Mouse (Mus musculus) heart, postnatal 0 days (tissue): Measurements from ENCODE around the gene Stxbp6. TPM values are rescaled to one million over a fixed set of nuclear protein-coding genes. Genes with fewer than 3 reads are reported as not detected.

Source experiments
- ATAC-seq: fragments of 200-750 bp; cut with Nextera tagmentation; 2 replicates; pipeline ENCODE4 v1.8.0; 2017; ENCODE audit warnings: low read depth, moderate number of reproducible peaks, moderate library complexity; ENCODE audit not compliant: insufficient read depth
- DNase-seq: peaks from one replicate; pipeline ENCODE4 v3.0.0-alpha.2; 2016; ENCODE audit warnings: low spot score
- H3K27ac ChIP-seq: fragments of 300-500 bp; sonication (generic); 2 replicates; pipeline ENCODE4 v1.5.1; 2014; ENCODE audit warnings: low read depth, mild to moderate bottlenecking
- H3K27me3 ChIP-seq: fragments of 300-500 bp; sonication (generic); 2 replicates; pipeline ENCODE4 v1.6.1; 2014; ENCODE audit warnings: low read length, mixed read lengths; ENCODE audit not compliant: control insufficient read depth, insufficient read depth
- H3K36me3 ChIP-seq: fragments of 300-500 bp; sonication (generic); replicated peaks from 2 replicates; pipeline ENCODE4 v1.6.1; 2014; ENCODE audit warnings: low read length, mixed read lengths; ENCODE audit not compliant: control insufficient read depth, insufficient read depth
- H3K4me1 ChIP-seq: fragments of 300-500 bp; sonication (generic); 2 replicates; pipeline ENCODE4 v1.6.1; 2014; ENCODE audit warnings: antibody characterized with exemption; ENCODE audit not compliant: control insufficient read depth, insufficient read depth
- H3K4me2 ChIP-seq: fragments of 300-500 bp; sonication (generic); 2 replicates; pipeline ENCODE4 v1.6.1; 2014; ENCODE audit warnings: low read depth, mild to moderate bottlenecking, low read length, moderate library complexity
- H3K4me3 ChIP-seq: fragments of 300-500 bp; sonication (generic); 2 replicates; pipeline ENCODE4 v1.5.1; 2014; ENCODE audit warnings: low read depth, low read length
- H3K9ac ChIP-seq: fragments of 300-500 bp; sonication (generic); replicated peaks from 2 replicates; pipeline ENCODE4 v1.6.1; 2014; ENCODE audit warnings: low read depth, low read length, mixed read lengths
- H3K9me3 ChIP-seq: fragments of 300-500 bp; sonication (generic); replicated peaks from 2 replicates; pipeline ENCODE4 v1.6.1; 2016; ENCODE audit warnings: low read length; ENCODE audit not compliant: control insufficient read depth
- CTCF ChIP-seq: IDR thresholded peaks from 2 replicates; pipeline ENCODE4 v1.5.1; 2016; ENCODE audit warnings: antibody characterized with exemption, control low read depth, low read depth
- EP300 ChIP-seq: IDR thresholded peaks from 2 replicates; pipeline ENCODE4 v1.6.1; 2016; ENCODE audit warnings: antibody characterized with exemption, low read depth
- WGBS: fragments of 180-500 bp; shearing (Covaris S2); extraction: QIAGEN DNeasy Blood & Tissue Kit; methylation state at CpG from one replicate; pipeline ENCODE4 v1.1.7; 2014; 5-methylcytosine and 5-hydroxymethylcytosine counted together
- polyA plus RNA-seq: library from polyadenylated mRNA; unstranded; fragments of >200 nt; fragmentation: Nextera tagmentation; extraction: Ambion mirVana; gene quantifications from 2 replicates; pipeline ENCODE4 v1.2.1, GENCODE M21; 2015
- total RNA-seq: library from RNA; depleted of rRNA; stranded (reverse); fragments of >200 nt; gene quantifications from 2 replicates; pipeline ENCODE4 v1.2.3, GENCODE M21; 2014; ENCODE audit warnings: low replicate concordance

Gene Stxbp6
- total and polyA plus RNA-seq, 2 experiments from 2014 or later, result 8.0 to 9.1 TPM

- peak overlapping the region; percentile 49 for H3K4me2 ChIP-seq
- H3K9me3 ChIP-seq, result no peaks in the 10 kb centered on the region
- H3K4me1 ChIP-seq, result peaks cover 29% of the 10 kb centered on the region
- DNase-seq (no peak), ATAC-seq (no peak)
- 22% methylated on average over 3 of the region's 3 CpGs for WGBS
- H3K36me3 ChIP-seq, result no peaks in the 10 kb centered on the region
- H3K27me3 ChIP-seq, result no peaks in the 10 kb centered on the region
- TF ChIP-seq EP300 (no peak), CTCF (no peak)
- 0 out of 2 replicates have a peak overlapping the region, but pooled peaks have one; percentile 3 for H3K27ac ChIP-seq
- no peak overlapping the region for H3K4me3 ChIP-seq
- no peak overlapping the region for H3K9ac ChIP-seq
Measured at GRCm38 (mm10) chr12:45067686-45068085, 6.8 kb downstream of the Stxbp6 start.

- H3K27ac ChIP-seq, result peak overlapping the region; percentile 3; the same call in 1 of the 2 replicates
- peak; percentile 48 for DNase-seq
- peak overlapping the region; percentile 49 for H3K4me2 ChIP-seq
- no peaks in the 10 kb centered on the region for H3K9me3 ChIP-seq
- H3K4me3 ChIP-seq, result 0 out of 2 replicates have a peak overlapping the region, but pooled peaks have one; percentile 15
- H3K27me3 ChIP-seq, result no peaks in the 10 kb centered on the region
- no peaks in the 10 kb centered on the region for H3K36me3 ChIP-seq
- TF ChIP-seq EP300, result no peak
- no peak for TF ChIP-seq CTCF
- ATAC-seq, result peak; percentile 68
- H3K4me1 ChIP-seq, result peaks cover 29% of the 10 kb centered on the region
- H3K9ac ChIP-seq, result no peak overlapping the region
- WGBS, result 27% methylated on average over 11 of the region's 11 CpGs
Measured at GRCm38 (mm10) chr12:45067047-45067685, 7.3 kb downstream of the Stxbp6 start.

GRCm38 (mm10) chr12:45063606-45064005 is 10.9 kb downstream of the Stxbp6 start:
- TF ChIP-seq EP300 (no peak), CTCF (no peak)

GRCm38 (mm10) chr12:45061336-45061735 is 13.2 kb downstream of the Stxbp6 start:
- Histone ChIP-seq H3K36me3 (no peaks in the 10 kb centered on the region), H3K4me2 (no peak overlapping the region), H3K9ac (no peak overlapping the region), H3K27me3 (no peaks in the 10 kb centered on the region), H3K4me3 (no peak overlapping the region), H3K27ac (no peak overlapping the region), H3K9me3 (no peaks in the 10 kb centered on the region), H3K4me1 (peaks cover 21% of the 10 kb centered on the region; the same call in 1 of the 2 replicates)
- WGBS, result 17% methylated on average over 5 of the region's 5 CpGs
- DNase-seq, result no peak
- no peak for ATAC-seq
- TF ChIP-seq CTCF (no peak), EP300 (no peak)

More at GRCm38 (mm10) chr12:45063606-45064005, 10.9 kb downstream of the Stxbp6 start:
- peak; percentile 39 for DNase-seq
- H3K36me3 ChIP-seq, result no peaks in the 10 kb centered on the region
- no peaks in the 10 kb centered on the region for H3K9me3 ChIP-seq
- no peaks in the 10 kb centered on the region for H3K27me3 ChIP-seq
- no peak overlapping the region for H3K9ac ChIP-seq
- peak overlapping the region; percentile 11; the same call in 1 of the 2 replicates for H3K27ac ChIP-seq
- 62% methylated on average over 5 of the region's 5 CpGs for WGBS
- ATAC-seq, result peak; percentile 26; the same call in 1 of the 2 replicates
- no peak overlapping the region for H3K4me2 ChIP-seq
- H3K4me3 ChIP-seq, result no peak overlapping the region
- peaks cover 38% of the 10 kb centered on the region for H3K4me1 ChIP-seq

- WGBS, result 39% methylated on average over 6 of the region's 6 CpGs
- no peak overlapping the region for H3K4me3 ChIP-seq
- H3K9ac ChIP-seq, result no peak overlapping the region
- no peak for DNase-seq
- no peak for ATAC-seq
- no peak overlapping the region for H3K4me2 ChIP-seq
- no peaks in the 10 kb centered on the region for H3K36me3 ChIP-seq
- peaks cover 18% of the 10 kb centered on the region; the same call in 1 of the 2 replicates for H3K4me1 ChIP-seq
- H3K9me3 ChIP-seq, result no peaks in the 10 kb centered on the region
- no peaks in the 10 kb centered on the region for H3K27me3 ChIP-seq
- TF ChIP-seq CTCF, result no peak
- no peak for TF ChIP-seq EP300
- H3K27ac ChIP-seq, result no peak overlapping the region
Measured at GRCm38 (mm10) chr12:45060804-45061203, 13.7 kb downstream of the Stxbp6 start.

DNA sequence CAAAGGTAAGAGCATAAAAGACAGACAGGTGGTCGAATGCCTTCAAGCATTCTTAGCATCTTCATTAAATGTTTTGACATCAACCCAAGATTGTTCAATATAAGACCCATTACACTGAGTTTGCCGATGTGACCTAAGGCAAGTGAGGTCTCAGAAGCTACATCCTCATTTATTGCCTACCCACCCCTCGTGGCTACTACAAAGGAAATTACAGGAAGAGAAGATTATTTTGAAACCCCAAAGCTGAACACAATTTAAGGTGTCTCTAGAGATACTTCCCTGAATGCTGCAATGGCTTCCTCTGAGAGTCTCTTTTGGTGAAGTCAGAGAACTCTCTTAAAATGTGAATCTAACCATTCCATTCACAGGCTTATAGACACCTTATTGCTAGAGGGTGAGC is 16.5 kb downstream of the Stxbp6 start:
- no peaks in the 10 kb centered on the region for H3K36me3 ChIP-seq
- H3K9me3 ChIP-seq, result no peaks in the 10 kb centered on the region
- ATAC-seq (no peak), DNase-seq (no peak)
- 0 out of 2 replicates have a peak, but pooled peaks cover 15% of the 10 kb centered on the region for H3K4me1 ChIP-seq
- 82% methylated on average over 3 of the region's 3 CpGs for WGBS
- no peak overlapping the region for H3K4me3 ChIP-seq
- no peak overlapping the region for H3K4me2 ChIP-seq
- no peaks in the 10 kb centered on the region for H3K27me3 ChIP-seq
- H3K27ac ChIP-seq, result no peak overlapping the region
- H3K9ac ChIP-seq, result no peak overlapping the region
- no peak for TF ChIP-seq EP300
